Mouse (Mus musculus) liver, embryonic 16.5 days (tissue): ENCODE results near the gene Kcnq1. TPM values are rescaled to one million over a fixed set of nuclear protein-coding genes. Genes with fewer than 3 reads are reported as not detected.
A peak's percentile ranks its signal among the peaks of the same experiment; 100 is the strongest.

ENCODE experiments used
- ATAC-seq: fragments of 200-750 bp; cut with Nextera tagmentation; 2 replicates; pipeline ENCODE4 v1.8.0; 2017; ENCODE audit warnings: low read depth, mild to moderate bottlenecking, moderate number of reproducible peaks, moderate library complexity
- H3K27ac ChIP-seq: fragments of 300-500 bp; sonication (generic); 2 replicates; pipeline ENCODE4 v1.5.1; 2014; ENCODE audit warnings: mild to moderate bottlenecking, low read length
- H3K27me3 ChIP-seq: fragments of 300-500 bp; sonication (generic); 2 replicates; pipeline ENCODE4 v1.6.1; 2014; ENCODE audit warnings: low read depth, low read length, mixed read lengths; ENCODE audit not compliant: control insufficient read depth, insufficient read depth
- H3K36me3 ChIP-seq: fragments of 300-500 bp; sonication (generic); 2 replicates; pipeline ENCODE4 v1.6.1; 2014; ENCODE audit warnings: mild to moderate bottlenecking; ENCODE audit not compliant: control insufficient read depth, insufficient read depth
- H3K4me1 ChIP-seq: fragments of 300-500 bp; sonication (generic); 2 replicates; pipeline ENCODE4 v1.6.1; 2014; ENCODE audit warnings: low read depth, low read length, mixed read lengths; ENCODE audit not compliant: control insufficient read depth
- H3K4me2 ChIP-seq: fragments of 300-500 bp; sonication (generic); 2 replicates; pipeline ENCODE4 v1.6.1; 2014; ENCODE audit warnings: low read depth, low read length, mixed read lengths
- H3K4me3 ChIP-seq: fragments of 300-500 bp; sonication (generic); 2 replicates; pipeline ENCODE4 v1.5.1; 2014; ENCODE audit warnings: low read depth, mild to moderate bottlenecking, low read length
- H3K9ac ChIP-seq: fragments of 300-500 bp; sonication (generic); 2 replicates; pipeline ENCODE4 v1.6.1; 2014; ENCODE audit warnings: low read depth, low read length
- H3K9me3 ChIP-seq: fragments of 300-500 bp; sonication (generic); replicated peaks from 2 replicates; pipeline ENCODE4 v1.6.1; 2016; ENCODE audit warnings: low read length; ENCODE audit not compliant: control insufficient read depth
- WGBS: fragments of 180-500 bp; shearing (Covaris S2); extraction: QIAGEN DNeasy Blood & Tissue Kit; methylation state at CpG from one replicate; pipeline ENCODE4 v1.1.7; 2014; ENCODE audit not compliant: insufficient replicate concordance; 5-methylcytosine and 5-hydroxymethylcytosine counted together
- polyA plus RNA-seq: library from polyadenylated mRNA; unstranded; fragments of >200 nt; fragmentation: Nextera tagmentation; extraction: Ambion mirVana; gene quantifications from 2 replicates; pipeline ENCODE4 v1.2.1, GENCODE M21; 2015

Gene Kcnq1
- polyA plus RNA-seq, 1 experiment from 2014 or later: 0.65 TPM

GRCm38 (mm10) chr7:143437231-143437893, 331.2 kb downstream of the Kcnq1 start:
- peak overlapping the region; percentile 58 for H3K4me2 ChIP-seq
- 16% methylated on average over 18 of the region's 18 CpGs for WGBS
- no peaks in the 10 kb centered on the region for H3K4me1 ChIP-seq
- H3K36me3 ChIP-seq: no peaks in the 10 kb centered on the region
- peaks cover 29% of the 10 kb centered on the region for H3K27me3 ChIP-seq
- H3K9ac ChIP-seq: peak overlapping the region; percentile 10; the same call in 1 of the 2 replicates
- no peak overlapping the region for H3K27ac ChIP-seq
- peak overlapping the region; percentile 37 for H3K4me3 ChIP-seq
- ATAC-seq: no peak
- H3K9me3 ChIP-seq: no peaks in the 10 kb centered on the region

GRCm38 (mm10) chr7:143437894-143438581, 331.9 kb downstream of the Kcnq1 start:
- Histone ChIP-seq H3K27me3 (peaks cover 31% of the 10 kb centered on the region), H3K9me3 (no peaks in the 10 kb centered on the region), H3K4me2 (peak overlapping the region; percentile 58), H3K27ac (no peak overlapping the region), H3K4me3 (peak overlapping the region; percentile 37), H3K36me3 (no peaks in the 10 kb centered on the region), H3K9ac (peak overlapping the region; percentile 10; the same call in 1 of the 2 replicates), H3K4me1 (no peaks in the 10 kb centered on the region)
- 9% methylated on average over 61 of the region's 63 CpGs for WGBS
- ATAC-seq: no peak

DNA sequence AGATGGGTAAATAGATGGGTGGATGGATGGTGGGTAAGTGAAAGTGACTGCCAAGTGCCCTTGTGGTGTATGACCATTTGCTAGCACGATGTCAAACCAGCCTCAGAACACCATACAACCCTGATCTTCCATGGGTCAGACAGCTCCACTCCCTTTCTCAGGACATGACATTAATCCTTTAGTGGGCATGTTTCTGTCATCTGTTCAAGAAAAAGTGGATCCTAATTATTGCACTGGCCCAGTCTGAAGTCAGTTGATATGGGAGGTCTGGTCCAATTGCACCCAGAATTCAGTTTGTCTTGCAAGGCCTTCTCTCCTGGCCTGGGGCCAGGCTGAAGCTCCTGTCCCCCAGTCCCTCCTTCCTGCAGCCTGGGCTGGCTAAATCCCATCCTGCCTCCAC, 332.8 kb downstream of the Kcnq1 start:
- Histone ChIP-seq H3K27ac (no peak overlapping the region), H3K4me2 (no peak overlapping the region), H3K4me1 (no peaks in the 10 kb centered on the region), H3K9ac (no peak overlapping the region), H3K4me3 (no peak overlapping the region), H3K36me3 (no peaks in the 10 kb centered on the region), H3K9me3 (no peaks in the 10 kb centered on the region), H3K27me3 (peaks cover 38% of the 10 kb centered on the region)
- WGBS: 57% methylated on average over 1 of the region's 1 CpGs
- ATAC-seq: no peak

- Histone ChIP-seq H3K27ac (no peak overlapping the region), H3K4me1 (no peaks in the 10 kb centered on the region), H3K36me3 (no peaks in the 10 kb centered on the region), H3K4me2 (no peak overlapping the region), H3K4me3 (no peak overlapping the region), H3K27me3 (peaks cover 48% of the 10 kb centered on the region), H3K9me3 (no peaks in the 10 kb centered on the region), H3K9ac (no peak overlapping the region)
- 30% methylated on average over 8 of the region's 8 CpGs for WGBS
- no peak for ATAC-seq
These were observed 338.4 kb downstream of the Kcnq1 start for GRCm38 (mm10) chr7:143444580-143444954.

GRCm38 (mm10) chr7:143444955-143445648, 338.9 kb downstream of the Kcnq1 start:
- peaks cover 48% of the 10 kb centered on the region for H3K27me3 ChIP-seq
- H3K27ac ChIP-seq: no peak overlapping the region
- H3K4me3 ChIP-seq: peak overlapping the region; percentile 35
- no peaks in the 10 kb centered on the region for H3K9me3 ChIP-seq
- H3K4me1 ChIP-seq: no peaks in the 10 kb centered on the region
- ATAC-seq: no peak
- H3K4me2 ChIP-seq: peak overlapping the region; percentile 42
- H3K36me3 ChIP-seq: no peaks in the 10 kb centered on the region
- 6% methylated on average over 55 of the region's 55 CpGs for WGBS
- no peak overlapping the region for H3K9ac ChIP-seq

- H3K4me2 ChIP-seq: peak overlapping the region; percentile 42
- no peaks in the 10 kb centered on the region for H3K9me3 ChIP-seq
- peak overlapping the region; percentile 35 for H3K4me3 ChIP-seq
- no peaks in the 10 kb centered on the region for H3K36me3 ChIP-seq
- H3K27me3 ChIP-seq: peaks cover 48% of the 10 kb centered on the region
- no peak overlapping the region for H3K9ac ChIP-seq
- no peak for ATAC-seq
- no peak overlapping the region for H3K27ac ChIP-seq
- H3K4me1 ChIP-seq: no peaks in the 10 kb centered on the region
- WGBS: 9% methylated on average over 52 of the region's 53 CpGs
These were observed 339.7 kb downstream of the Kcnq1 start for GRCm38 (mm10) chr7:143445651-143446460.

GRCm38 (mm10) chr7:143447130-143447529, 341.0 kb downstream of the Kcnq1 start:
- no peak overlapping the region for H3K27ac ChIP-seq
- ATAC-seq: no peak
- WGBS: 34% methylated on average over 2 of the region's 2 CpGs
- H3K27me3 ChIP-seq: peaks cover 48% of the 10 kb centered on the region
- H3K9me3 ChIP-seq: no peaks in the 10 kb centered on the region
- no peak overlapping the region for H3K4me3 ChIP-seq
- H3K9ac ChIP-seq: no peak overlapping the region
- no peaks in the 10 kb centered on the region for H3K36me3 ChIP-seq
- H3K4me1 ChIP-seq: no peaks in the 10 kb centered on the region
- no peak overlapping the region for H3K4me2 ChIP-seq

- H3K9me3 ChIP-seq: peaks cover 22% of the 10 kb centered on the region
- 23% methylated on average over 38 of the region's 38 CpGs for WGBS
- H3K4me1 ChIP-seq: peaks cover 7% of the 10 kb centered on the region
- H3K4me3 ChIP-seq: peak overlapping the region; percentile 54
- no peak overlapping the region for H3K27ac ChIP-seq
- peaks cover 32% of the 10 kb centered on the region for H3K27me3 ChIP-seq
- no peaks in the 10 kb centered on the region for H3K36me3 ChIP-seq
- peak overlapping the region; percentile 31 for H3K9ac ChIP-seq
- peak overlapping the region; percentile 67 for H3K4me2 ChIP-seq
- ATAC-seq: no peak
These were observed 352.8 kb downstream of the Kcnq1 start for GRCm38 (mm10) chr7:143458963-143459331.
